Mouse (Mus musculus) kidney, adult 2 months (tissue): ENCODE results near the gene Micall1.

Experiments used
- CTCF ChIP-seq: fragments of 200-500 bp; conservative IDR thresholded peaks from 2 replicates; pipeline ENCODE4 v1.5.1; 2011; ENCODE audit warnings: low read depth, mild to moderate bottlenecking, control low read depth, low read length, moderate library complexity, mixed read lengths; ENCODE audit not compliant: insufficient read depth, insufficient read length
- POLR2A ChIP-seq: fragments of 200-500 bp; IDR thresholded peaks from one replicate; pipeline ENCODE4 v1.6.1; 2011; ENCODE audit warnings: low read depth, low read length, control low read depth

- no peak for TF ChIP-seq POLR2A
- no peak for TF ChIP-seq CTCF
These were observed 13.8 kb downstream of the Micall1 start for GRCm38 (mm10) chr15:79122546-79122945.
